Mouse (Mus musculus): Measurements from ENCODE around the gene Slc4a7.

Gene Slc4a7

GRCm38 (mm10) chr14:14701710-14702329, at the start of gene Slc4a7:
TSS of gene Slc4a7 (plus strand) at chr14:14702279.
- DNase-seq (ENCODE audit: low spot score in 2 of 2) = no peak

DNA sequence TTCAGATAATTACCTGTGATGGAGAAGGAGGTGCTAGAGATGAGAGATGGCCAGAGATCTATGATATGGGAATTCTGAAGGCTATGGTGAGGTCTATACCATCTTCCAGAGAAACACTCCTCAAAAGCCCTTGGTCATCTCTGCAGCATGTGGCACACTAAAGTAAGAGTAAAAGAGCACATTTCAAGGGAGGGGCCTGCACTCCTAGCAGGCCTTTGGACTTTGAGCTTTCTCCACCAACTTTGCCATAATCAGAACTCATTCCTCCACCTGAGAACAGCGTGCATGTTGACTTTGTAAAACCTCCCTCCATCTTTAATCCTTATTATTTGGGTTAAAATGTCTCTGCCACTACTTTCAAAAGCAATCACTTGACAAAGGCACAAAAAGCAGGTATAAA, 31.5 kb upstream of the Slc4a7 start:
- no peak for DNase-seq (ENCODE audit: low spot score in 2 of 2)

DNA sequence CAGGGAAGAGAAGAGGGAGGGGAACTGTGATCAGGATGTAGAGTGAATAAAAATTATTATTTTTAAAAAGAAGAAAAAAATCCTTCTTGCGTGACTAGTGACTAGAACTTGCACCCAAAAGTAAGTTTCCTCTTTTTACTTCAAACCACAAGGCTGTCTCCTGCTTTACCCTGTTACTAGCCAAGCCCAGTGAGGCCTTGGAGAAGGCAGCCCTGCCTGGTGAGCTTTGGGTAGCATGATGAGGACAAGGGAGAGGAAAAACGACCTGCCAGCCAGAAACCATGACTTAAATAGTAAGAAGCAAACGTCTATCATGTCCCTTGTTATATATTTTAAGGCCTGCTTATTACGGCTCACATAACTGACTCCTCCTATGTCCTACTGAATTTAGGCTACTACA, 20.5 kb upstream of the Slc4a7 start:
- no peak for DNase-seq (ENCODE audit: low spot score in 2 of 2)

DNA sequence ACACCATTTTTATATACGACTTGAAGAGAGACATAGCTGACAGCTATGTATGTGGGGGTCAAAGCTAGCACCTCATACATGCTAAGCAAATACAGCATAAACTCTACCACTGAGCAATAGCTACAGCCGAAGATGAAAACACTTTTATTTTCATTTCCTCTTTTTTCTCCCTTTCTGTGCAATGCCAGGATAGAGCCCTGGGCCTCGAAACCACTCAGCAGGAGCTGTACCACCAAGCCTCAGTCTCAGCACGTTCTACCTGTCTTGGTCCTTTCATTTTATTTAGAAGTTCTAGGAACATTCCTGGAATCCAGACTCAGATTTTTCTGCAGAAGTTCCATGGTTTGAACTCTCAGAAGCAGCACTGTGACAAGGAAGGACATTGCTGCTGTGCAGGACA, 17.3 kb upstream of the Slc4a7 start:
- peak in 1 of 2 experiments; percentile 30 for DNase-seq (ENCODE audit: low spot score in 2 of 2)

DNA sequence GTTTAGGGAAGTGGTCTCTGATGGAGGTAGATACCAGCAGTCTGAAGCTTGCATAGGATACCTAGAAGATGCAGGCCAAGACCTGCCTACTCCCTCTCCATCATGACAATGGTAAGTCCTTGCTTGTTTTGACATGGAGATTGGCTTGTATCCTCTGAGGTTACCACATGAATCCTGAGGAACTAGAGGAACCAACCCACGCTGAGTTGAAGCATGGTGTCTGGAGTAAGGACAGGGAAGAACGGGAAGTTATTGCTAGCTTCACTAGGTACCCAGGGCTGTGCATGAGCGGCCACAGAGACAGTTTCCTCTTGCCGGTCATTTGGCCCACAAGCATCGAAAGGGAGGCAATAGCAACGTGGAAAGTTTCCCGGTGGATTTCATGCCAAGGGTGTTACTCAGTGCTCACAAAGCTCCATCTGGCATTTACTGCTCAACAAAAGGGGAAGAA, 16.0 kb upstream of the Slc4a7 start:
- DNase-seq (ENCODE audit: low spot score in 2 of 2) = no peak

DNA sequence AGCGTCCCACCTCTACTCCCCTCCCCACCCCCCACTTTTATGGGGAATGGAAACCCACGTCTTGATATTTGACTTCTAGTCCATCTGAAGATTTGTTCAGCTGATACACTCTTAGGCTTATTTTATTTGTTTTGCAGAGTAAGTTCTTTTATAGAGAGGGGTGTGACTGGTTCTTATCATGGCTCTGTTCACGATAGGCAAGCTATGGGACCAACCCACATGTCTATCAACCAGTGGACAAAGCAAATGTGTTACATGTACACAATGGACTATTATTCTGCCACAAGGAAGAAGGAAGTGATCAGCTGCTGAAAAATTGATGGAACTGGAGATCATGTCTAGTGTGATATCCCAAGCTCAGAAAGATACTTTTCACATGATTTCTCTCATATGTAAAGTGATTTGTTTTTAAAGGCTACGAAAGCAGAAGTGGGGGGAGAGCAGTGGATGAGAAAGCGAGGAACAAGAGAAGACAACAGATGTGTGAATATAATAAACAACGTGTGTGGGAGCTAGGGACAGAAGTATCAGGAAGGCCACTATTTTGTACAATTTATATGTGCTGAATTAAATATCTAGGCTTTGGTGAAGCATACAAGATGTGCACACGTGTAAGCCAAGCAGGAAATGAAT, 14.7 kb upstream of the Slc4a7 start:
- no peak for DNase-seq (ENCODE audit: low spot score in 2 of 2)

GRCm38 (mm10) chr14:14702399-14703345, 593 bp downstream of the Slc4a7 start:
- DNase-seq (ENCODE audit: low spot score in 2 of 2) = peak; percentile 76 to 89

- DNase-seq (ENCODE audit: low spot score in 2 of 2) = peak in 1 of 2 experiments; percentile 55
Observed at GRCm38 (mm10) chr14:14703346-14703871, 1.3 kb downstream of the Slc4a7 start.

GRCm38 (mm10) chr14:14704651-14705050, 2.6 kb downstream of the Slc4a7 start:
- DNase-seq (ENCODE audit: low spot score in 2 of 2) = no peak

GRCm38 (mm10) chr14:14705126-14705525, 3.0 kb downstream of the Slc4a7 start:
- DNase-seq (ENCODE audit: low spot score in 2 of 2) = no peak

- no peak for DNase-seq (ENCODE audit: low spot score in 2 of 2)
Observed at GRCm38 (mm10) chr14:14706381-14706780, 4.3 kb downstream of the Slc4a7 start.

- DNase-seq (ENCODE audit: low spot score in 2 of 2) = no peak
Observed at GRCm38 (mm10) chr14:14707061-14707460, 5.0 kb downstream of the Slc4a7 start.

GRCm38 (mm10) chr14:14709021-14709420, 6.9 kb downstream of the Slc4a7 start:
- no peak for DNase-seq (ENCODE audit: low spot score in 2 of 2)

GRCm38 (mm10) chr14:14714130-14714529, 12.1 kb downstream of the Slc4a7 start:
- peak in 1 of 2 experiments; percentile 20 for DNase-seq (ENCODE audit: low spot score in 2 of 2)

GRCm38 (mm10) chr14:14715794-14716193, 13.7 kb downstream of the Slc4a7 start:
- no peak for DNase-seq (ENCODE audit: low spot score in 2 of 2)

DNA sequence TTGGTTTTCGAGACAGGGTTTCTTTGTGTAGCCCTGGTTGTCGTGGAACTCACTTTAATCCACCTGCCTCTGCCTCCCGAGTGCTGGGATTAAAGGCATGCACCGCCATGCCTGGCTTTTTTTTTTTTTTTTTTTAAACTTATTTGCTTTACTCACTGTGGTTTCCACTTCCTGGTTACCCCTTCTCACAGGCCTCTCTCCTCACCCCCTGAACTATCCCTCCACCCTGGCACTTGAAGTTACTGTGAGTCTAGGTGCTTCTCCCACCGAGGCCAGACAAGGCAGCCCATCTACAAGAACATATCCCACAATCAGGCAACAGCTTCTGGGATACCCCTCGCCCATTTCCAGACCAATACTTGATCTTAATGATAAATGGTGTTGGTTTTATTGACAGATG, 14.8 kb downstream of the Slc4a7 start:
- DNase-seq (ENCODE audit: low spot score in 2 of 2) = no peak

GRCm38 (mm10) chr14:14718556-14718955, 16.5 kb downstream of the Slc4a7 start:
- no peak for DNase-seq (ENCODE audit: low spot score in 2 of 2)

DNA sequence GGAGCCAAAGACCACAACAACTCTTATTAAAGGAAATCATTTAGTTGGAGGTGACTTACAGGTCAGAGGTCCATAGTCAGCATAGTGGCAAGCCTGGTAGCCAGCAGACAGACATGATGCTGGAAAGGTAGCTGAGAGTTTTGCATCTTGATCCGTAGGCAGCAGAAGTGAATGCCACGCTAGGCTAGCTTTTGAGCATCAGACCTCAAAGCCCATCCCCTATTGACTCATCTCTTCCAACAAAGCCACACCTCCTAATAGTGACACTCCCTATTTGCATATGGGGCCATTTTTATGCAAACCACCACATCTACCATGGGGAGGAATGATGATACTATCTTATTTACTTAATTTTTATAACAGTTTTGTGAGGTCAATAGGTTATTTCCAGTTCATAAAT, 79.1 kb downstream of the Slc4a7 start:
- DNase-seq (ENCODE audit: low spot score in 2 of 2) = no peak

DNA sequence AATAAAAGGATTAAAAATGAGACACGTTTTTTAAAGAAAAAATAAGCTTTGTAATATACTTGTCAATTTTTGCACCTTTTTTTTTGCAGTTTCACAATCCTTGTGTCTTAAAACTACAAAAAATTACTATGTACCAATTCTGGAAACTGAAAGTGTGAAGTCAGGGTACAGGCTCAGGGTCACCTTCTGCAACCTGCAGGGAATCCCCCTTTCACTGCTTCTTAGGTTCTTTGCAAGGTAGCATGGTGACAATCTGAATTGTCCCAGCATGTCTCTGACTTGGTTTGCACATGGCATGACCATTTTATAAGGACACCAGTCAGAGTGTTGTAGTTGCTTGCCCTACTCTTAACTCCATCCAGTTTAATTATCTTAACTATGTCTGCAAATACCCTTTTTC, 82.1 kb downstream of the Slc4a7 start:
- DNase-seq (ENCODE audit: low spot score in 2 of 2) = no peak

DNA sequence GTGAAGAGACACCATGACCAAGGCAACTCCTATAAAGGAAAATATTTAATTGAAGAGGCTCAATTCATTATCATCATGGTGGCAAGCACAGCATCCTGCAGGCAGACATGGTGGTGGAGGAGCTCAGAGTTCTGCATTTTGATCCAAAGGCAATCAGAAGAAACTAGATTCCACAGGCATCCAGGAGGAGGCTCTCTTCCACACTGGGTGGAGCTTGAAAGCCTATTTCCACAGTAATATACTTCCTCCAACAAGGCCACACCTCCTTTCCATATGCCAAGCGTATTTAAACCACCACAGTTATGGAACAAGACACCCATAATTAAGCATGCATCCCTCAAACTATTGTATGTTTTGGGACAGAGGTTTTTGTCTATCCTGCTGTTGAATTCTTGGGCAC, 84.9 kb downstream of the Slc4a7 start:
- DNase-seq (ENCODE audit: low spot score in 2 of 2) = no peak

DNA sequence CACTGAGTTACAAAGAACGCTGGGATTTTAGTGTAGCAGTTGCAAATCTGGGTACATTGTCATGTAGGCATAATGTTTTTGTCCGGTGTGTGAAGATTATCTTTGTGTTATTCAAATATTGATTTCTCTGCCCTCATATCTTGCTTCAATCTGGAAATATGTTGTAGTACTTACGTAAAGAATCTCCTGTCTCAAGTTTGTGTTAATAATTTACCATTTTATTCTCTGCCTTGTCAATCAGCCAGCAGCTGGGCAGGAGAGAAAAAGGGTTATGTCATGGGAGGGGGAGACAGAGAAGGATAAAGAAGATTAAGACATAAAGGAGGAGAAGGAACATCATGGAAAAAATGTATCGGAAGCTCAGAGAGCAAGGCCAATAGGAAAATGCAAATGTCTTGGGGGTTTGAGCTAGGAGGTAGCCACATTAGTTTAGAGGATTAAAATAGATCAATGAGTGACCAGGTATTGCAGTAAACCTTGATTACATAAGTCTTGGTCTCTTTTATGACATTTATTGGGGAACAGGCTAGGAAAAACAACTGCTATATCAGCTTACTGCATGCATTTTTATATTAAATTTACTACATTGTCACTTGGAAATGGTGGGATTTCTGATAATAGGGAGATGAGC, 87.9 kb downstream of the Slc4a7 start:
- no peak for DNase-seq (ENCODE audit: low spot score in 2 of 2)

GRCm38 (mm10) chr14:14799861-14800260, 97.8 kb downstream of the Slc4a7 start:
- no peak for DNase-seq (ENCODE audit: low spot score in 2 of 2)

Data from spleen, postnatal 10 days (tissue).